Mouse (Mus musculus): ENCODE data around the gene Ctdnep1. TPM values are rescaled to one million over a fixed set of nuclear protein-coding genes. Genes with fewer than 3 reads are reported as not detected.

Gene Ctdnep1
- 100 to 1,000 TPM; 113 to 116 TPM for total RNA-seq (2021)

- DNase-seq: no peak
Observed at GRCm38 (mm10) chr11:69981141-69981762, at the start of gene Ctdnep1. Gene Ctdnep1, plus strand, starts transcription at chr11:69981156.

GRCm38 (mm10) chr11:69931769-69932168, 49.2 kb upstream of the Ctdnep1 start:
- DNase-seq: no peak

GRCm38 (mm10) chr11:69932254-69932653, 48.7 kb upstream of the Ctdnep1 start:
- no peak for DNase-seq

- no peak for DNase-seq
Observed at GRCm38 (mm10) chr11:69933066-69933465, 47.9 kb upstream of the Ctdnep1 start.

GRCm38 (mm10) chr11:69934169-69934568, 46.8 kb upstream of the Ctdnep1 start:
- peak; percentile 85 to 90 for DNase-seq

- DNase-seq: no peak
Observed at GRCm38 (mm10) chr11:69934681-69935080, 46.3 kb upstream of the Ctdnep1 start.

GRCm38 (mm10) chr11:69935137-69935879, 45.6 kb upstream of the Ctdnep1 start, which contains the start of gene Ybx2:
Gene Ybx2, plus strand, starts transcription at chr11:69935796.
- DNase-seq: peak; percentile 83 to 84

- no peak for DNase-seq
Observed at GRCm38 (mm10) chr11:69936156-69936555, 44.8 kb upstream of the Ctdnep1 start.

GRCm38 (mm10) chr11:69936714-69937347, 44.1 kb upstream of the Ctdnep1 start:
- no peak for DNase-seq

GRCm38 (mm10) chr11:69937385-69937784, 43.6 kb upstream of the Ctdnep1 start:
- DNase-seq: no peak

GRCm38 (mm10) chr11:69937834-69938233, 43.1 kb upstream of the Ctdnep1 start:
- DNase-seq: no peak

- DNase-seq: no peak
Observed at GRCm38 (mm10) chr11:69938401-69938979, 42.5 kb upstream of the Ctdnep1 start.

- DNase-seq: no peak
Observed at GRCm38 (mm10) chr11:69939181-69939580, 41.8 kb upstream of the Ctdnep1 start.

- no peak for DNase-seq
Observed at GRCm38 (mm10) chr11:69939731-69940130, 41.2 kb upstream of the Ctdnep1 start.

- no peak for DNase-seq
Observed at GRCm38 (mm10) chr11:69940962-69941361, 40.0 kb upstream of the Ctdnep1 start.

GRCm38 (mm10) chr11:69945216-69945615, 35.7 kb upstream of the Ctdnep1 start:
- DNase-seq: no peak

GRCm38 (mm10) chr11:69945997-69946891, 34.7 kb upstream of the Ctdnep1 start:
- DNase-seq: no peak

- DNase-seq: no peak
Observed at GRCm38 (mm10) chr11:69947337-69948065, 33.5 kb upstream of the Ctdnep1 start.

GRCm38 (mm10) chr11:69948066-69948762, 32.7 kb upstream of the Ctdnep1 start, which contains the start of gene Slc2a4:
Gene Slc2a4, minus strand, starts transcription at chr11:69948188.
- peak; percentile 42 to 52 for DNase-seq

- DNase-seq: peak; percentile 55 to 62
Observed at GRCm38 (mm10) chr11:69948763-69949150, 32.2 kb upstream of the Ctdnep1 start.

All from layer of hippocampus, postnatal 36 days (tissue).